Mouse (Mus musculus) ES-Bruce4 (cell line): ENCODE measurements around the gene Smco4. TPM values are rescaled to one million over a fixed set of nuclear protein-coding genes. Genes with fewer than 3 reads are reported as not detected.

ENCODE experiments used
- H3K27ac ChIP-seq: 2 replicates; pipeline ENCODE4 v1.5.1; 2012; ENCODE audit warnings: low read length, inconsistent platforms; ENCODE audit not compliant: insufficient read depth
- H3K27me3 ChIP-seq: 2 replicates; pipeline ENCODE4 v1.6.1; 2012; ENCODE audit warnings: mild to moderate bottlenecking, low read length, inconsistent platforms; ENCODE audit not compliant: control insufficient read depth, poor library complexity, insufficient read depth, severe bottlenecking
- H3K36me3 ChIP-seq: 2 replicates; pipeline ENCODE4 v1.6.1; 2012; ENCODE audit warnings: inconsistent platforms, mild to moderate bottlenecking, low read length, moderate library complexity; ENCODE audit not compliant: control insufficient read depth, poor library complexity, insufficient read depth, severe bottlenecking
- H3K4me1 ChIP-seq: one replicate; pipeline ENCODE4 v1.8.1; 2011; ENCODE audit warnings: low read length; ENCODE audit not compliant: control insufficient read depth, insufficient read depth
- H3K4me3 ChIP-seq: 2 replicates; pipeline ENCODE4 v1.5.1; 2011; ENCODE audit warnings: low read depth, mild to moderate bottlenecking, low read length
- H3K9ac ChIP-seq: 2 replicates; pipeline ENCODE4 v1.6.1; 2012; ENCODE audit warnings: low read depth, mild to moderate bottlenecking, inconsistent platforms; ENCODE audit not compliant: poor library complexity, severe bottlenecking
- H3K9me3 ChIP-seq: replicated peaks from 2 replicates; pipeline ENCODE4 v1.6.1; 2012; ENCODE audit warnings: mild to moderate bottlenecking, low read length, inconsistent platforms; ENCODE audit not compliant: control insufficient read depth, poor library complexity, insufficient read depth, severe bottlenecking
- CTCF ChIP-seq: IDR thresholded peaks from one replicate; pipeline ENCODE4 v1.8.1; 2011; ENCODE audit warnings: low read depth, low read length
- EP300 ChIP-seq: IDR thresholded peaks from 2 replicates; pipeline ENCODE4 v1.6.1; 2011; ENCODE audit warnings: low read depth, low read length; ENCODE audit not compliant: insufficient read depth
- POLR2A ChIP-seq: IDR thresholded peaks from one replicate; pipeline ENCODE4 v1.8.1; 2011; ENCODE audit warnings: low read length; ENCODE audit not compliant: insufficient read depth
- polyA plus RNA-seq: library from polyadenylated mRNA; stranded (reverse); fragments of >200 nt; gene quantifications from 2 replicates; pipeline ENCODE4 v1.2.4, GENCODE M21; 2011; ENCODE audit warnings: low read depth; ENCODE audit not compliant: missing spikeins, insufficient read depth, insufficient read length

The Smco4 gene
- polyA plus RNA-seq, 1 experiment: 12.2 TPM

DNA sequence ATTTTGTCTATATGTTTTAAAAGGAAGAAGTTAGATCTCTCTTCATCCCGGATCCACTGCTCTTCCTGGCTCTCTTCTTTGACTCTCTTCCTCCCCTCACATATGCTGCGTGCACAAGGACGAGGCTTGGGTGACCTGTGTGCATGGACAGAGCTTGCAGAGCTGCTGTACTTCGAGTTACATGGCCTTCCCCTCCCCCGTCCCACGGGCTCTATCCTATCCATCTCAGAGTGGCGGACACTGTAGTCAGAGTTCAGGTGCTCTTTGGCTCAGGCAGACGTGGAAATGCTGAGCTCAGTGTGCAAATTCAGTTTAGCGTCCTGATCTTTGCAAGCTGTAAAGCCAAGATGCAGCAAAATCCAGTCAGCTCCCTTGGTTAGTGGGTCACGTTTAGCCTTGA lies 10.1 kb downstream of the Smco4 start:
- TF ChIP-seq POLR2A: no peak
- no peak for TF ChIP-seq EP300
- no peak for TF ChIP-seq CTCF
- H3K36me3 ChIP-seq: no peaks in the 10 kb centered on the region
- H3K27ac ChIP-seq: no peak overlapping the region
- no peak overlapping the region for H3K9ac ChIP-seq
- no peaks in the 10 kb centered on the region for H3K9me3 ChIP-seq
- no peak overlapping the region for H3K4me3 ChIP-seq
- H3K27me3 ChIP-seq: no peaks in the 10 kb centered on the region
- H3K4me1 ChIP-seq: peaks cover 4% of the 10 kb centered on the region

DNA sequence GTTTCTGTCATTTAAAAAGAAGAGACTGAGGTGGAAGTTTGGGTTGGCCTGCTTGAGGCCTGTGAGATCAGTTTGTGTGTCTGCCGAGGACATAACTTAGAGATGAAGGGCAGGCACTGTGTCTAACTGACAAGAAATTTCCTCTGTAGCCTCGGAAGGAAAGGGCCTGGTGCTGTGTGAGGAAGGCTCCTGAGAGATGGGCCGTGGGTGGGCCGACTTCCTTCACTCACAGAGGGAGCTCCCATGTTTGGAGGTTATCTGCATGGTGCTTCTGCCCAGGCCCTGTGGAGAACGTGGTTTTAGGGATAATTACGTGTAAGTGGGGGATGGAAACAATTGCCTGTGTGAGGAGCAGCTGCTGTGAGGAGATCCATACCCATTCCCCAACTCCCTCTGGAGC lies 10.6 kb downstream of the Smco4 start:
- Histone ChIP-seq H3K4me3 (no peak overlapping the region), H3K36me3 (no peaks in the 10 kb centered on the region), H3K4me1 (peaks cover 2% of the 10 kb centered on the region), H3K27me3 (no peaks in the 10 kb centered on the region), H3K27ac (no peak overlapping the region), H3K9me3 (no peaks in the 10 kb centered on the region), H3K9ac (no peak overlapping the region)
- no peak for TF ChIP-seq CTCF
- no peak for TF ChIP-seq POLR2A
- TF ChIP-seq EP300: no peak

DNA sequence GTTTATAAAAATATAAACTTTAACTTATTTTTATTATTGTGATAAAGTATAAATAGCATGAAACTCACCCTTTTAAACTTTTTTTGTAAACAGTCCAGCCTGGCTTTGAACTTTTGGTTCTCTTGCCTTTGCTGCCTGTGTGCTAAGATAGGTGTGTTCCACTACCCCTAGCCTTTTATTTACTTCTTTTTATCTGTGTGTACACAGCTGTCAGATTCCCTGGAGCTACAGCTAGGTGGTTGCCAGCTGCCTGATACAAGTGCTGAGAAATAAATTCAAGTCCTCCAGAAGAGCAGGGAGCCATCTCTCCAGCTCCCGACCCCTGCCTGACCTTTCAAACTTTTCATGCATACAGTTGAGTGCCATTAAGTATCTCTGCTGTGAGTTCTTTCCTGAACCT lies 12.1 kb downstream of the Smco4 start:
- H3K27ac ChIP-seq: no peak overlapping the region
- no peaks in the 10 kb centered on the region for H3K27me3 ChIP-seq
- no peak for TF ChIP-seq POLR2A
- TF ChIP-seq CTCF: no peak
- no peak for TF ChIP-seq EP300
- H3K4me1 ChIP-seq: peaks cover 2% of the 10 kb centered on the region
- no peaks in the 10 kb centered on the region for H3K36me3 ChIP-seq
- H3K4me3 ChIP-seq: no peak overlapping the region
- no peak overlapping the region for H3K9ac ChIP-seq
- H3K9me3 ChIP-seq: no peaks in the 10 kb centered on the region

DNA sequence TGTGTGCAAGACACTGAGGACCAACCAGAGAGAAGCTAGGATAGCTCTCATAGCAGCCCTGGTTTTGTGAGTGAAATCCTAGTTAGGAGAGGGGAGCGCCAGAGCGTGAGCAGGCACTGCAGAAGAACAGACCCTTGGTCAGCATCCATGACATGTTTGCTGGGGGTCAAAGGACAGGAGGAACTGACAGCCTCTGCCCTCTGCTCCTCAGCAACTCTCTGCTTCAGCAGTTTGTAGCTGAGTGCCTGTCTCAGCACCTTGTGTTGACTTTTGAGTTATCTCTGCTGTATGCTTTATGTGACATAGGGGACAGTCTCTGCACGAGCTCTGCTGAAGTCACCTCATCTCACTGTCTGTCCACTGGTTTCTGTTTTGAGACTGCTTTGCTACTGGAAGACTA lies 13.6 kb downstream of the Smco4 start:
- Histone ChIP-seq H3K4me1 (peaks cover 2% of the 10 kb centered on the region), H3K9ac (no peak overlapping the region), H3K4me3 (no peak overlapping the region), H3K27me3 (no peaks in the 10 kb centered on the region), H3K27ac (no peak overlapping the region), H3K9me3 (no peaks in the 10 kb centered on the region), H3K36me3 (no peaks in the 10 kb centered on the region)
- TF ChIP-seq POLR2A (no peak), EP300 (no peak), CTCF (no peak)

DNA sequence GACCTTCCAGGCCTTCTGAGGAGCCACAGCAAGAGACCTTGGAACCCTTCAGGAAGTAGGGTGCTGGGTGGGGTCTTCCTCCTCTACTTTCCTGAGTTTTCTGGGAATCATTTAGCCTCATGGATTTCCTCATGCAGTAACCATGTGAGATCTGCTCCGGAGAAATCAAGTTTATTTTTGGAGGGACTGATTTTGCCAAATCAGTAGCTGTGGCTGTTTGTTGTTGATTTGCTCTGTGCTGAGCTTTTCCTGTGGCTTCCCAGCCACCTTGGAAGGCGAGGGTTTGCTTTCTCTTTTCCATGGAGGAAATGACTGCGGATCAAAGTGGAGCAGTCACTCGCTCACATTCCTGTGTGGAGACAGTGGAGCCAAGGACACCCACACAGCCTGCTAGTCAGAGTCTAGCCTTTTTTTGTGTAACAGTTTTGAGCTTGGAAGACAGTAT lies 14.2 kb downstream of the Smco4 start:
- H3K27me3 ChIP-seq: no peaks in the 10 kb centered on the region
- no peak overlapping the region for H3K27ac ChIP-seq
- no peak overlapping the region for H3K4me3 ChIP-seq
- H3K4me1 ChIP-seq: no peaks in the 10 kb centered on the region
- H3K9ac ChIP-seq: no peak overlapping the region
- no peaks in the 10 kb centered on the region for H3K36me3 ChIP-seq
- TF ChIP-seq CTCF (no peak), POLR2A (no peak), EP300 (no peak)
- H3K9me3 ChIP-seq: no peaks in the 10 kb centered on the region

DNA sequence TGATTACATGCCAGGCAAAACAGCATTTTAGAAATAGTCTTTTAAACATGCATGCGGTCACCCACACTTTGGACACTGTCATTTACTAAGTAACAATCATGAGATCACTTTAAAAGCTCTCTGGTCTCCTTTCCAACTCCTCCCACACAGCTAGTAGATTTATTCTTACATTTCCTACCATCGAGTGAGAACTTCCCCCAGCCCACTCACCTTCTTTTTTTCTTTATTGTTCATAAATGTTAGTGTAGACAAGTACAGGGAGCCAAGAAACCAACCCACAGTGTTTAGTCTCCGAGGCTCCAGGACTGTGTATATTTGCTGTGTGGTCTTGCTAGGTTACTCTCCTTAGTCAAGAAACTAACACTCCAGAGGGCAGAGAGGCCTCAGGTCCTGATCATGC lies 16.1 kb downstream of the Smco4 start:
- TF ChIP-seq CTCF: no peak
- Histone ChIP-seq H3K27me3 (no peaks in the 10 kb centered on the region), H3K9me3 (no peaks in the 10 kb centered on the region), H3K4me3 (no peak overlapping the region), H3K27ac (no peak overlapping the region), H3K36me3 (no peaks in the 10 kb centered on the region), H3K9ac (no peak overlapping the region), H3K4me1 (no peaks in the 10 kb centered on the region)
